Mouse (Mus musculus) C2C12 (cell line): ENCODE measurements around the gene Cd151. TPM values are rescaled to one million over a fixed set of nuclear protein-coding genes. Genes with fewer than 3 reads are reported as not detected.

Experiments used
- H3K27me3 ChIP-seq: one replicate; pipeline ENCODE4 v1.6.1; 2011; ENCODE audit not compliant: control insufficient read depth, insufficient read depth, insufficient read length
- H3K36me3 ChIP-seq: one replicate; pipeline ENCODE4 v1.6.1; 2011; ENCODE audit not compliant: control insufficient read depth, insufficient read depth
- H3K4me3 ChIP-seq: one replicate; pipeline ENCODE4 v1.5.1; 2011; ENCODE audit warnings: mild to moderate bottlenecking, control low read depth; ENCODE audit not compliant: poor library complexity, insufficient read depth, severe bottlenecking
- H3K79me2 ChIP-seq: one replicate; pipeline ENCODE4 v1.6.1; 2011; ENCODE audit not compliant: control insufficient read depth, insufficient read depth
- H3K79me3 ChIP-seq: one replicate; pipeline ENCODE4 v1.6.1; 2011; ENCODE audit warnings: low read depth, control low read depth
- H3ac ChIP-seq: one replicate; pipeline ENCODE3; 2011; ENCODE audit warnings: low read depth; ENCODE audit not compliant: control insufficient read depth, insufficient read length
- CEBPB ChIP-seq: IDR thresholded peaks from one replicate; pipeline ENCODE4 v1.6.1; 2011; ENCODE audit warnings: low read depth, mild to moderate bottlenecking, control low read depth, moderate library complexity
- CTCF ChIP-seq: IDR thresholded peaks from one replicate; pipeline ENCODE4 v1.5.1; 2011; ENCODE audit not compliant: control insufficient read depth, insufficient read depth, insufficient read length
- FOSL1 ChIP-seq: IDR thresholded peaks from one replicate; pipeline ENCODE4 v1.8.0; 2011; ENCODE audit warnings: mild to moderate bottlenecking, low read length; ENCODE audit not compliant: poor library complexity, insufficient read depth, severe bottlenecking
- MAX ChIP-seq: IDR thresholded peaks from one replicate; pipeline ENCODE4 v1.6.1; 2011; ENCODE audit warnings: mild to moderate bottlenecking, control low read depth
- MYOD1 ChIP-seq: IDR thresholded peaks from one replicate; pipeline ENCODE4 v1.6.1; 2011; ENCODE audit warnings: low read depth; ENCODE audit not compliant: control insufficient read depth, insufficient read length
- MYOG ChIP-seq: IDR thresholded peaks from one replicate; pipeline ENCODE4 v1.6.1; 2011; ENCODE audit not compliant: control insufficient read depth, insufficient read length; ENCODE audit errors: extremely low read depth
- USF1 ChIP-seq: IDR thresholded peaks from one replicate; pipeline ENCODE4 v1.6.1; 2011; ENCODE audit warnings: low read depth, mild to moderate bottlenecking, control low read depth, moderate library complexity
- polyA plus RNA-seq: library from polyadenylated mRNA; unstranded; fragments of >200 nt; fragmentation: generic; extraction: Trizol; gene quantifications from one replicate; pipeline ENCODE4 v1.2.1, GENCODE M21; 2012; ENCODE audit warnings: missing spikeins

The Cd151 gene
- polyA plus RNA-seq, 1 experiment, result 334 TPM

GRCm38 (mm10) chr7:141426948-141427730, 40.1 kb upstream of the Cd151 start:
- H3K79me2 ChIP-seq, result no peaks in the 10 kb centered on the region
- TF ChIP-seq MYOG, result no peak
- TF ChIP-seq MYOD1, result no peak
- no peak for TF ChIP-seq CEBPB
- TF ChIP-seq MAX, result no peak
- TF ChIP-seq USF1, result no peak
- no peak for TF ChIP-seq CTCF
- TF ChIP-seq FOSL1, result no peak
- no peak overlapping the region for H3K4me3 ChIP-seq

GRCm38 (mm10) chr7:141428701-141429100, 38.5 kb upstream of the Cd151 start:
- TF ChIP-seq MAX, result no peak
- TF ChIP-seq FOSL1, result no peak
- TF ChIP-seq CEBPB, result no peak
- no peak for TF ChIP-seq USF1
- no peak overlapping the region for H3ac ChIP-seq
- no peaks in the 10 kb centered on the region for H3K79me2 ChIP-seq
- H3K27me3 ChIP-seq, result no peaks in the 10 kb centered on the region
- no peaks in the 10 kb centered on the region for H3K36me3 ChIP-seq
- H3K4me3 ChIP-seq, result no peak overlapping the region
- no peaks in the 10 kb centered on the region for H3K79me3 ChIP-seq

More at GRCm38 (mm10) chr7:141426948-141427730, 40.1 kb upstream of the Cd151 start:
- H3K36me3 ChIP-seq, result no peaks in the 10 kb centered on the region
- no peaks in the 10 kb centered on the region for H3K79me3 ChIP-seq
- H3ac ChIP-seq, result no peak overlapping the region
- no peaks in the 10 kb centered on the region for H3K27me3 ChIP-seq

GRCm38 (mm10) chr7:141429310-141429709, 37.9 kb upstream of the Cd151 start, which contains the start of gene Cend1:
Gene Cend1, minus strand, starts transcription at chr7:141429491.
- TF ChIP-seq CTCF, result no peak
- TF ChIP-seq MYOG, result no peak
- TF ChIP-seq CEBPB, result no peak
- TF ChIP-seq MYOD1, result no peak
- no peak for TF ChIP-seq MAX
- no peak for TF ChIP-seq USF1
- TF ChIP-seq FOSL1, result no peak
- Histone ChIP-seq H3ac (no peak within 1 kb of the TSS), H3K27me3 (no peaks in the 10 kb centered on the region), H3K79me3 (no peaks in the 10 kb centered on the region), H3K79me2 (peaks cover under 1% of the 10 kb centered on the region), H3K36me3 (peaks cover 5% of the 10 kb centered on the region), H3K4me3 (no peak within 1 kb of the TSS)

- H3K79me3 ChIP-seq, result peaks cover 3% of the 10 kb centered on the region
- TF ChIP-seq MYOG (no peak), CTCF (no peak), MAX (no peak), USF1 (no peak), FOSL1 (no peak), CEBPB (no peak), MYOD1 (no peak)
- H3K36me3 ChIP-seq, result peaks cover 5% of the 10 kb centered on the region
- peaks cover 8% of the 10 kb centered on the region for H3K79me2 ChIP-seq
- no peak overlapping the region for H3ac ChIP-seq
- H3K27me3 ChIP-seq, result no peaks in the 10 kb centered on the region
- no peak overlapping the region for H3K4me3 ChIP-seq
Observed at GRCm38 (mm10) chr7:141429840-141430584, 37.2 kb upstream of the Cd151 start.

GRCm38 (mm10) chr7:141430585-141431240, 36.5 kb upstream of the Cd151 start:
- no peak for TF ChIP-seq USF1
- TF ChIP-seq CEBPB, result no peak
- TF ChIP-seq CTCF, result no peak
- Histone ChIP-seq H3K79me2 (peaks cover 13% of the 10 kb centered on the region), H3K4me3 (no peak overlapping the region), H3K27me3 (no peaks in the 10 kb centered on the region), H3ac (no peak overlapping the region), H3K36me3 (peaks cover 5% of the 10 kb centered on the region), H3K79me3 (peaks cover 3% of the 10 kb centered on the region)
